Mouse (Mus musculus) heart, embryonic 14.5 days (tissue): ENCODE data around the gene Akap13. TPM values are rescaled to one million over a fixed set of nuclear protein-coding genes. Genes with fewer than 3 reads are reported as not detected.

Source experiments
- ATAC-seq: fragments of 200-750 bp; cut with Nextera tagmentation; 2 replicates; pipeline ENCODE4 v1.8.0; 2017; ENCODE audit warnings: low read depth, moderate TSS enrichment; ENCODE audit not compliant: insufficient number of reproducible peaks, insufficient read depth, low FRiP score
- H3K27ac ChIP-seq, 2 experiments: fragments of 200-500 bp in 1 of 2; fragments of 300-500 bp in 1 of 2; sonication (generic) in 1 of 2; replicated peaks in 1 of 2; 2 replicates each; pipeline ENCODE4 v1.5.1; 2012 to 2014; ENCODE audit warnings: low read depth in 2 of 2, low read length in 2 of 2, control low read depth in 1 of 2, mild to moderate bottlenecking in 1 of 2, mixed read lengths in 1 of 2; ENCODE audit not compliant: control insufficient read depth in 1 of 2, insufficient read depth in 1 of 2
- H3K27me3 ChIP-seq: fragments of 300-500 bp; sonication (generic); 2 replicates; pipeline ENCODE4 v1.6.1; 2014; ENCODE audit warnings: mild to moderate bottlenecking, low read length, control low read depth; ENCODE audit not compliant: control insufficient read depth, insufficient read depth
- H3K36me3 ChIP-seq: fragments of 300-500 bp; sonication (generic); 2 replicates; pipeline ENCODE4 v1.6.1; 2014; ENCODE audit warnings: mild to moderate bottlenecking, control low read depth, low read length, mixed read lengths; ENCODE audit not compliant: control insufficient read depth, insufficient read depth
- H3K4me1 ChIP-seq, 2 experiments: fragments of 200-500 bp in 1 of 2; fragments of 300-500 bp in 1 of 2; sonication (generic) in 1 of 2; 2 replicates each; pipeline ENCODE4 v1.6.1; 2012 to 2014; ENCODE audit warnings: low read length in 2 of 2, control low read depth in 1 of 2, mixed read lengths in 1 of 2; ENCODE audit not compliant: control insufficient read depth in 2 of 2, insufficient read depth in 2 of 2
- H3K4me2 ChIP-seq: fragments of 300-500 bp; sonication (generic); 2 replicates; pipeline ENCODE4 v1.6.1; 2014; ENCODE audit warnings: mild to moderate bottlenecking, low read length
- H3K4me3 ChIP-seq, 2 experiments: fragments of 200-500 bp in 1 of 2; fragments of 300-500 bp in 1 of 2; sonication (generic) in 1 of 2; 2 replicates each; pipeline ENCODE4 v1.5.1; 2012 to 2014; ENCODE audit warnings: low read length in 2 of 2, mild to moderate bottlenecking in 2 of 2, control low read depth in 1 of 2, low read depth in 1 of 2, moderate library complexity in 1 of 2; ENCODE audit not compliant: control insufficient read depth in 1 of 2, insufficient read depth in 1 of 2
- H3K9ac ChIP-seq: fragments of 300-500 bp; sonication (generic); 2 replicates; pipeline ENCODE4 v1.6.1; 2014; ENCODE audit warnings: mild to moderate bottlenecking, low read length
- H3K9me3 ChIP-seq: fragments of 300-500 bp; sonication (generic); 2 replicates; pipeline ENCODE4 v1.6.1; 2016; ENCODE audit warnings: low read length, control low read depth; ENCODE audit not compliant: control insufficient read depth
- WGBS: fragments of 180-500 bp; shearing (Covaris S2); extraction: QIAGEN DNeasy Blood & Tissue Kit; methylation state at CpG from one replicate; pipeline ENCODE4 v1.1.7; 2014; 5-methylcytosine and 5-hydroxymethylcytosine counted together
- polyA plus RNA-seq: library from polyadenylated mRNA; unstranded; fragments of >200 nt; fragmentation: Nextera tagmentation; extraction: Ambion mirVana; gene quantifications from 2 replicates; pipeline ENCODE4 v1.2.1, GENCODE M21; 2014

The Akap13 gene
- polyA plus RNA-seq, 1 experiment from 2014 or later = 54.9 TPM

- WGBS = 86% methylated on average over 3 of the region's 3 CpGs
- H3K9ac ChIP-seq = no peak overlapping the region
- no peak for ATAC-seq
Measured at GRCm38 (mm10) chr7:75530642-75531041, 75.3 kb downstream of the Akap13 start.

GRCm38 (mm10) chr7:75533079-75533478 lies 77.7 kb downstream of the Akap13 start:
- Histone ChIP-seq H3K27ac (no peak overlapping the region), H3K4me3 (no peak overlapping the region), H3K9ac (no peak overlapping the region), H3K4me1 (peaks cover 4 to 22% of the 10 kb centered on the region in 2 experiments), H3K9me3 (no peaks in the 10 kb centered on the region), H3K27me3 (no peaks in the 10 kb centered on the region), H3K36me3 (peaks cover 10% of the 10 kb centered on the region; the same call in 1 of the 2 replicates), H3K4me2 (no peak overlapping the region)
- WGBS = 92% methylated on average over 5 of the region's 5 CpGs
- ATAC-seq = no peak

More at GRCm38 (mm10) chr7:75530642-75531041, 75.3 kb downstream of the Akap13 start:
- Histone ChIP-seq H3K4me1 (peaks cover 12 to 32% of the 10 kb centered on the region in 2 experiments), H3K4me3 (no peak overlapping the region), H3K36me3 (no peaks in the 10 kb centered on the region), H3K9me3 (no peaks in the 10 kb centered on the region), H3K27ac (no peak overlapping the region), H3K27me3 (no peaks in the 10 kb centered on the region), H3K4me2 (no peak overlapping the region)

GRCm38 (mm10) chr7:75536298-75536697 lies 81.0 kb downstream of the Akap13 start:
- 80% methylated on average over 5 of the region's 5 CpGs for WGBS

GRCm38 (mm10) chr7:75537567-75537966 lies 82.2 kb downstream of the Akap13 start:
- Histone ChIP-seq H3K27ac (no peak overlapping the region), H3K4me2 (no peak overlapping the region), H3K4me1 (peaks cover 3 to 21% of the 10 kb centered on the region in 2 experiments; a peak in 3 of 4 replicates), H3K9me3 (no peaks in the 10 kb centered on the region), H3K9ac (no peak overlapping the region), H3K4me3 (no peak overlapping the region), H3K27me3 (no peaks in the 10 kb centered on the region), H3K36me3 (peaks cover 10% of the 10 kb centered on the region; the same call in 1 of the 2 replicates)
- WGBS = 59% methylated on average over 2 of the region's 2 CpGs
- ATAC-seq = no peak

More at GRCm38 (mm10) chr7:75536298-75536697, 81.0 kb downstream of the Akap13 start:
- Histone ChIP-seq H3K27me3 (no peaks in the 10 kb centered on the region), H3K4me3 (no peak overlapping the region), H3K36me3 (peaks cover 10% of the 10 kb centered on the region; the same call in 1 of the 2 replicates), H3K4me1 (peaks cover 3 to 21% of the 10 kb centered on the region in 2 experiments; a peak in 3 of 4 replicates), H3K4me2 (no peak overlapping the region), H3K9ac (no peak overlapping the region), H3K9me3 (no peaks in the 10 kb centered on the region), H3K27ac (no peak overlapping the region)
- no peak for ATAC-seq

- no peak for ATAC-seq
- H3K27me3 ChIP-seq = no peaks in the 10 kb centered on the region
Measured at GRCm38 (mm10) chr7:75538513-75538912, 83.2 kb downstream of the Akap13 start.

GRCm38 (mm10) chr7:75539168-75539567 lies 83.8 kb downstream of the Akap13 start:
- peaks cover 10% of the 10 kb centered on the region; the same call in 1 of the 2 replicates for H3K36me3 ChIP-seq
- no peak overlapping the region for H3K27ac ChIP-seq
- H3K4me1 ChIP-seq = peaks cover 3 to 21% of the 10 kb centered on the region in 2 experiments; a peak in 3 of 4 replicates
- no peaks in the 10 kb centered on the region for H3K27me3 ChIP-seq
- no peak overlapping the region for H3K9ac ChIP-seq
- no peak overlapping the region for H3K4me2 ChIP-seq
- no peak overlapping the region for H3K4me3 ChIP-seq
- no peaks in the 10 kb centered on the region for H3K9me3 ChIP-seq
- 67% methylated on average over 3 of the region's 3 CpGs for WGBS
- ATAC-seq = no peak

More at GRCm38 (mm10) chr7:75538513-75538912, 83.2 kb downstream of the Akap13 start:
- H3K27ac ChIP-seq = no peak overlapping the region
- H3K9me3 ChIP-seq = no peaks in the 10 kb centered on the region
- 64% methylated on average over 3 of the region's 3 CpGs for WGBS
- H3K9ac ChIP-seq = no peak overlapping the region
- peaks cover 3 to 21% of the 10 kb centered on the region in 2 experiments; a peak in 3 of 4 replicates for H3K4me1 ChIP-seq
- peaks cover 10% of the 10 kb centered on the region; the same call in 1 of the 2 replicates for H3K36me3 ChIP-seq
- no peak overlapping the region for H3K4me2 ChIP-seq
- H3K4me3 ChIP-seq = no peak overlapping the region

GRCm38 (mm10) chr7:75549856-75550255 lies 94.5 kb downstream of the Akap13 start:
- no peak for ATAC-seq
- H3K27ac ChIP-seq = peak overlapping the region in 1 of 2 experiments; percentile 4; a peak in 2 of 4 replicates
- peaks cover 3 to 39% of the 10 kb centered on the region in 2 experiments; a peak in 3 of 4 replicates for H3K4me1 ChIP-seq
- H3K4me2 ChIP-seq = no peak overlapping the region
- H3K9me3 ChIP-seq = no peaks in the 10 kb centered on the region
- H3K36me3 ChIP-seq = 0 out of 2 replicates have a peak, but pooled peaks cover 7% of the 10 kb centered on the region
- no peak overlapping the region for H3K4me3 ChIP-seq
- no peak overlapping the region for H3K9ac ChIP-seq
- no peaks in the 10 kb centered on the region for H3K27me3 ChIP-seq
- WGBS = 82% methylated on average over 3 of the region's 3 CpGs
